Mouse (Mus musculus) thymus, postnatal 14 days (tissue): ENCODE data around the gene Tmem63b.

Experiments used
- DNase-seq: peaks from one replicate; pipeline ENCODE4 v3.0.0; 2021

Tmem63b gene

GRCm38 (mm10) chr17:45618941-45619385, 67.7 kb downstream of the Tmem63b start:
- peak; percentile 82 for DNase-seq

GRCm38 (mm10) chr17:45617655-45618054, 69.0 kb downstream of the Tmem63b start:
- DNase-seq: no peak

- no peak for DNase-seq
Measured at GRCm38 (mm10) chr17:45616679-45617078, 70.0 kb downstream of the Tmem63b start.

GRCm38 (mm10) chr17:45616046-45616650, 70.6 kb downstream of the Tmem63b start:
- DNase-seq: no peak

GRCm38 (mm10) chr17:45612921-45613320, 73.8 kb downstream of the Tmem63b start:
- no peak for DNase-seq

- DNase-seq: no peak
Measured at GRCm38 (mm10) chr17:45612008-45612407, 74.7 kb downstream of the Tmem63b start.
